Mouse (Mus musculus) hindbrain, embryonic 16.5 days (tissue): ENCODE data around the gene Clasp2. TPM values are rescaled to one million over a fixed set of nuclear protein-coding genes. Genes with fewer than 3 reads are reported as not detected.
A peak's percentile ranks its signal among the peaks of the same experiment; 100 is the strongest.
"Not testable (repeated sequence)": the region's sequence is repeated elsewhere in the genome, so short reads cannot be mapped to it uniquely, and the experiment has no call there.

ENCODE experiments used
- ATAC-seq: fragments of 200-750 bp; cut with Nextera tagmentation; 2 replicates; pipeline ENCODE4 v1.8.0; 2017; ENCODE audit warnings: moderate TSS enrichment, moderate library complexity
- H3K27ac ChIP-seq: fragments of 300-500 bp; sonication (generic); 2 replicates; pipeline ENCODE4 v1.5.1; 2014; ENCODE audit warnings: low read depth, mild to moderate bottlenecking, control low read depth, low read length, moderate library complexity
- H3K27me3 ChIP-seq: fragments of 300-500 bp; sonication (generic); replicated peaks from 2 replicates; pipeline ENCODE4 v1.6.1; 2014; ENCODE audit warnings: low read length; ENCODE audit not compliant: control insufficient read depth, insufficient read depth
- H3K36me3 ChIP-seq: fragments of 300-500 bp; sonication (generic); 2 replicates; pipeline ENCODE4 v1.6.1; 2014; ENCODE audit warnings: mild to moderate bottlenecking, low read length, moderate library complexity, mixed read lengths; ENCODE audit not compliant: control insufficient read depth, insufficient read depth
- H3K4me1 ChIP-seq: fragments of 300-500 bp; sonication (generic); 2 replicates; pipeline ENCODE4 v1.6.1; 2014; ENCODE audit warnings: low read depth, low read length; ENCODE audit not compliant: control insufficient read depth, insufficient read depth
- H3K4me2 ChIP-seq: fragments of 300-500 bp; sonication (generic); 2 replicates; pipeline ENCODE4 v1.6.1; 2014; ENCODE audit warnings: mild to moderate bottlenecking, low read length, control low read depth, moderate library complexity
- H3K4me3 ChIP-seq: fragments of 300-500 bp; sonication (generic); 2 replicates; pipeline ENCODE4 v1.5.1; 2014; ENCODE audit warnings: mild to moderate bottlenecking, low read length, control low read depth, moderate library complexity
- H3K9ac ChIP-seq: fragments of 300-500 bp; sonication (generic); 2 replicates; pipeline ENCODE4 v1.6.1; 2014; ENCODE audit warnings: low read depth, mild to moderate bottlenecking, control low read depth, low read length, moderate library complexity
- H3K9me3 ChIP-seq: fragments of 300-500 bp; sonication (generic); 2 replicates; pipeline ENCODE4 v1.6.1; 2014; ENCODE audit warnings: mild to moderate bottlenecking, low read length, moderate library complexity; ENCODE audit not compliant: control insufficient read depth
- WGBS: fragments of 180-500 bp; shearing (Covaris S2); extraction: QIAGEN DNeasy Blood & Tissue Kit; methylation state at CpG from one replicate; pipeline ENCODE4 v1.1.7; 2014; 5-methylcytosine and 5-hydroxymethylcytosine counted together
- polyA plus RNA-seq: library from polyadenylated mRNA; unstranded; fragments of >200 nt; fragmentation: Nextera tagmentation; extraction: Ambion mirVana; gene quantifications from 2 replicates; pipeline ENCODE4 v1.2.1, GENCODE M21; 2015

Gene Clasp2
- polyA plus RNA-seq, 1 experiment from 2014 or later = 115 TPM

DNA sequence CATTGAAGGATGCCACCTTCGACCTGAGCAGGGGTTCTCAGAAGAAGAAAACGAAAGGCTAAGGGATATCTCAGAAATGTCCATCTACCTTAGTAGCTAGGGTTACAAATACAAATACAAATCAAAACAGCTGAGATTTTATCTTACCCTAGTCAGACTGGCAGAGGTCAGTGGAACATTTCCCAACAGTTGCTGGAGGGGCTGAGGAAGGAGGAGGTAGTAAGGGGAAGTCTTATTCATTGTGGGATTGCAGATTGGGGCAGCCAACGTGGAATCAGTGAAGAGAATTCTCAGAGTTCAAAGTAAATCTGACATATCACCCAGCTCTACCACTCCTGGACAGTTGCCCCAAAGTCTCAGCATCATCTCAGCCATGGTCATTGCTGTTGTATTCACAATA, 39.6 kb downstream of the Clasp2 start:
- ATAC-seq = no peak
- whole genome bisulfite sequencing = 85% methylated on average over 3 of the region's 3 CpGs
- no peak overlapping the region for H3K9ac ChIP-seq
- H3K4me2 ChIP-seq = no peak overlapping the region
- no peak overlapping the region for H3K4me3 ChIP-seq
- no peaks in the 10 kb centered on the region for H3K36me3 ChIP-seq
- H3K4me1 ChIP-seq = no peaks in the 10 kb centered on the region
- H3K27ac ChIP-seq = no peak overlapping the region
- no peaks in the 10 kb centered on the region for H3K9me3 ChIP-seq
- H3K27me3 ChIP-seq = no peaks in the 10 kb centered on the region

DNA sequence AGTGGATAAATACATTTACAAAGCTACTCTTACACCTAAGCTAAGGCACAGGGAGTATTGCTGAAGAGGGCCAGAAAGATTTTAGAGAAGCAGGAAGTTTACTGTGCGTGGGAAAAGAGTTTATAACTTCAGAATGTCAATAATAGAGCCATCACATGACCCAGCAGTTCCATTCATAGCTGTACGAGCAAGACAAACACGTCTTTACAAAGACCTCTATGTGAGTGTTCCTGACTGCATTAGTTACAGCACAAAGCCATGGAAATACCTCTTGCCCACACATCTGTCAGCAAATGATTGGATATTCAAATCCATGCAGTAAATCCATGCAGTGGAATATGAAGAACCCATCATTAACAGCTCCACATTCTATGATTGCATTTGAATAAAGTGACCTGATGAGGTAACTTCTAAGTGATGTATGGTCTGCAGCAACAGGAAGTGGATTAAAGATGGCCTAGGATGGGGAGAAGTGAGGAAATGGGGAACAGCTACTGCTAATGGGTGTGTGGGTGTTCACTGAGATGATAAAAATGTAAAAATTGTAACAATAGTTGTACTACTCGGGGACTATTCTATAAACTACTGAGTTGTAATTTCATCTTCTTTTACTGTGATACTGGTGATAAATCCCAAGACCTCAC, 41.2 kb downstream of the Clasp2 start:
- WGBS = 42% methylated on average over 4 of the region's 4 CpGs
- no peak overlapping the region for H3K4me3 ChIP-seq
- no peak overlapping the region for H3K27ac ChIP-seq
- no peaks in the 10 kb centered on the region for H3K9me3 ChIP-seq
- H3K27me3 ChIP-seq = no peaks in the 10 kb centered on the region
- ATAC-seq = no peak
- no peaks in the 10 kb centered on the region for H3K36me3 ChIP-seq
- H3K4me2 ChIP-seq = no peak overlapping the region
- no peaks in the 10 kb centered on the region for H3K4me1 ChIP-seq
- no peak overlapping the region for H3K9ac ChIP-seq

DNA sequence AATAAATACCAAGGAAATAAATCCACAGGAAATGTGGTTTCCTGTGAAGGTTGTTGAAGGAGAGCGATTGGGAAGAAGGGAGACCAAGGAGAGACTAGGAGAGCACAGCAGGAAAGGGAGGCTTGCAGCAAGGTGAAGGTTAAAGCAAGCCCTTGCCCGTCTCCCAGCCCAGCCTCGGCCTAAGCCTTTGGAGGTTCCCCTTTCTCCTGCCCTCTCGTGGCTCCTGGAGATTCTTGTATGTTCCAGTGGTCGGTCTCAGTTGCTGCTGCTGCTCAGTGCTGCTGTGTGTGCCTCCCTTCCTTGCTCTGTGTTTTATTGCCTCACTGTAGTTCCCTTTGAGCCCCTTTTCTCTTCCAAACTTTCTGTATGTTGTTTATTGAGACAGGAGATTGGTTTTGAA, 42.4 kb downstream of the Clasp2 start:
- no peaks in the 10 kb centered on the region for H3K27me3 ChIP-seq
- 69% methylated on average over 5 of the region's 5 CpGs for WGBS
- no peak overlapping the region for H3K27ac ChIP-seq
- H3K4me1 ChIP-seq = no peaks in the 10 kb centered on the region
- no peaks in the 10 kb centered on the region for H3K36me3 ChIP-seq
- H3K9me3 ChIP-seq = no peaks in the 10 kb centered on the region
- ATAC-seq = no peak
- no peak overlapping the region for H3K9ac ChIP-seq
- H3K4me2 ChIP-seq = no peak overlapping the region
- no peak overlapping the region for H3K4me3 ChIP-seq

DNA sequence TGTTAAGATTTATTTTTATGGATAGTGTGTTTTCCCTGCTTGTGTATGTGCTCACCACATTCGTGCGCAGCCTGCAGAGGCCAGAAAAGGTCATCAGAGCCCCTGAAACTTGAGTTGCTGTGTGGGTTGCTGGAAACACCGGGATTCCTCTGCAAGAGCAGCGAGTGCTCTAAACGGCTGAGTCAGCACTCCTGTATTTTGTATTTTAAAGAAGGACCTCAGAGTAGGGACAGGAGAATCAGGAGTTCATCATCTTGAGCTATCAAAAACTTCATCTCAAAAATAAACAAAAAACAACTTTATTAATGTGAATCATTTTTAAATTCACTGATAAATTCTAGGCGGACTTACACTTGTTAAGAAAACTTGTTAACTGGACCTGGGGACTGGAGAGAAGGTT, 48.0 kb downstream of the Clasp2 start:
- not testable (repeated sequence) for H3K9me3 ChIP-seq, H3K9ac ChIP-seq, H3K27ac ChIP-seq, H3K36me3 ChIP-seq, ATAC-seq, H3K27me3 ChIP-seq, H3K4me3 ChIP-seq, H3K4me2 ChIP-seq
- WGBS = 58% methylated on average over 4 of the region's 6 CpGs
- peaks cover 11% of the 10 kb centered on the region for H3K4me1 ChIP-seq

DNA sequence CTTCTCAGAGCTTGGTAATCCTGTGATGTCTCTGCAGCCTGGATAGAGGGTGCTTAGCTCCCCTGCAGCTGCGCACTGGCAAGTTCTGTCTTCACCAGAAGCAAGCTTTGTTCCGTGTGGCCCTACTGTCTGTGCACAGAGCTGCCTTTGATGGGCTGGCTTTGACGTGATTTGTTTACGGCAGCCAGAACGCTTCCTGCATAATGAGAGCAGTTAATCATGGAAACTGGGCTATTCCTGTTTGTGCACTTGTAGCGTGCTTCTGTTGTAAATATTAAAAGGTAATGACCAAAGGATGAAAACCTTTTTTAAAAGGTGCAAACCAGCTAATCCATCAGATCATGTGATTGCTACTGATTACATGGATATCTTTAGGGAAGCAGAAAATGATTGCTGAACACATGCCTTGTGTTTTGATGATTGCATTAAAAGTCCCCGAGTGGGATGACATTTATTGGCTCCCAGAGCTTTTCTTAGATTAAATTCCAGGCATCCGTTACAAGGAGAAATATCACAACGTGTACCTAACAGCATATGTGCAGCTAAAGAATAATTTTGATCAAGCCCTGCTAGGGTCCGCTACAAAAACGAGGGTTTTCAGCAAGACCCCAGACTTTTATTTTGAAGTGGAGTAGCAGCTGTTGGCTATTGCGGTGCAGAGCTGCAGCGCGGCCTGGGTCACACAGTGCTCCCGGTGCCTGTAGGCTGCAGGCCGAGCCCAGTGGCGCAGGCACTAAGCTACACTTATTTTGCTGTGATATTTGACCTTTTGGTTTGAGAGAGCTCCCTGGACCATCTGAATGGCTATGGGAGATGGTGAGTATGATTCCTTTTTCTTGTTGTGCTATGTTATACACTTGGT, 51.6 kb downstream of the Clasp2 start:
- Histone ChIP-seq H3K27me3 (no peaks in the 10 kb centered on the region), H3K36me3 (no peaks in the 10 kb centered on the region), H3K27ac (peak overlapping the region; percentile 87), H3K9me3 (no peaks in the 10 kb centered on the region), H3K4me1 (peaks cover 11% of the 10 kb centered on the region), H3K4me3 (peak overlapping the region; percentile 59), H3K4me2 (peak overlapping the region; percentile 72), H3K9ac (peak overlapping the region; percentile 74)
- ATAC-seq = peak; percentile 97
- WGBS = under 1% methylated on average over 17 of the region's 17 CpGs

DNA sequence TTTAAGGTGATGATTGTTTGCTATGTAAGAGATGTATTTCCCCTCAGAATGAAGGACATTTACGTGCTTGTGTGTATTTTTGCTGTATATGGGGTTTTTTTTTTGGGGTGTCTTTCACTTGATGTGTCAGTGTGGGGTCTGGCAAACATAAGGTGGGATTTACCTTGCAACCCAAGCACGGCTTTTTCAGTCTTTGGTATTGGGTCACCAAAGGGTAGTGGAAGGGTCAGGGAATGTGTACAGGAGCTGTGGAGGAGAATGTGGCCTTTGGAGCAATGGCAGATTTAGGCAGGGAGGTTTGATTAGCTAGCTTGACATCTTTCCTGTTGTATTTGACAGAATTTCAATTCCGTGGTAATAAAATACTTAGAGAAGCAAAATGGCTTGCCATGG, 52.2 kb downstream of the Clasp2 start:
- Histone ChIP-seq H3K36me3 (no peaks in the 10 kb centered on the region), H3K9me3 (no peaks in the 10 kb centered on the region), H3K27ac (peak overlapping the region; percentile 87), H3K4me3 (peak overlapping the region; percentile 59), H3K9ac (peak overlapping the region; percentile 74), H3K4me2 (peak overlapping the region; percentile 72), H3K27me3 (no peaks in the 10 kb centered on the region), H3K4me1 (peaks cover 11% of the 10 kb centered on the region)
- 13% methylated on average over 3 of the region's 3 CpGs for WGBS
- peak; percentile 16; the same call in 1 of the 2 replicates for ATAC-seq

DNA sequence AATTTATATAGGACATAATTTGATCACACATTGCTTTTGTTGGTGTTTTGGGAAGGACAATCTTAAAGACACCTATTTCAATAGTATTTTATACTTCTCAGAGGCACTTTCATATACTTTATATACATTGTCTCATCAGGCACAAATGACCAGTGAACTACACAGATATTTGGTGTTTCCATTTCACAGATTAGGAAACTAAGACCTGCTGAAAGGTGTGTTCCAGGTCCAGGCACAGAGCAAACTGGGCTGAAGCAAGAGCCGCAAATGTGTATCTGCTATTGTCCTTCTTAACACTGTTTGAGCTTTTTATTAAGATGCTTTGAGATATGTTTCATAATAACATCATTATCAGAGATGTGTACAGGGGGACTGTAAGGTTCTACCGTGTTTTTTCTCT, 52.7 kb downstream of the Clasp2 start:
- H3K9ac ChIP-seq = peak overlapping the region; percentile 53
- H3K9me3 ChIP-seq = no peaks in the 10 kb centered on the region
- 55% methylated on average over 2 of the region's 2 CpGs for WGBS
- no peaks in the 10 kb centered on the region for H3K27me3 ChIP-seq
- no peak for ATAC-seq
- H3K36me3 ChIP-seq = no peaks in the 10 kb centered on the region
- H3K27ac ChIP-seq = no peak overlapping the region
- peaks cover 11% of the 10 kb centered on the region for H3K4me1 ChIP-seq
- peak overlapping the region; percentile 59 for H3K4me3 ChIP-seq
- peak overlapping the region; percentile 72 for H3K4me2 ChIP-seq

DNA sequence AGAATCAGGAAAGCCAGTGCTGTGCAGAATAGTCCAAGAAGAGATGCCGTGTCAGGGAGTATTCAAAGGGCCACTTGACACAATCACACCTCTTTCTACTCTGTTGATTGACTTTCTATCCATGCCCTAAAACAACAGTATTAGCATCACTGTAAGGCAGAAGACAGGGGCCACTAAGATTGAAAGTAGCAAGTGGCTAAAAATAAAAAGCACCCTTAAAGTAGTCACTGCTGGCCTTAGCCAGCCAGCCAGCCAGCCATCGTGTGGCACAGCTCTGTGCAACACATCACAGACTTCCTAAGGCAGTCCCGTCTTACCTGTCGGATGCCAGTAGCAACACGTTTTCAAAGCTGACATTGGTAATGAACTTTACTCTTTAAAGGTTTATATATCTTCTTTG, 55.9 kb downstream of the Clasp2 start:
- Histone ChIP-seq H3K36me3 (no peaks in the 10 kb centered on the region), H3K4me1 (peaks cover 4% of the 10 kb centered on the region), H3K27me3 (no peaks in the 10 kb centered on the region), H3K9me3 (no peaks in the 10 kb centered on the region), H3K9ac (no peak overlapping the region), H3K27ac (no peak overlapping the region), H3K4me3 (no peak overlapping the region), H3K4me2 (no peak overlapping the region)
- WGBS = 79% methylated on average over 5 of the region's 5 CpGs
- no peak for ATAC-seq

DNA sequence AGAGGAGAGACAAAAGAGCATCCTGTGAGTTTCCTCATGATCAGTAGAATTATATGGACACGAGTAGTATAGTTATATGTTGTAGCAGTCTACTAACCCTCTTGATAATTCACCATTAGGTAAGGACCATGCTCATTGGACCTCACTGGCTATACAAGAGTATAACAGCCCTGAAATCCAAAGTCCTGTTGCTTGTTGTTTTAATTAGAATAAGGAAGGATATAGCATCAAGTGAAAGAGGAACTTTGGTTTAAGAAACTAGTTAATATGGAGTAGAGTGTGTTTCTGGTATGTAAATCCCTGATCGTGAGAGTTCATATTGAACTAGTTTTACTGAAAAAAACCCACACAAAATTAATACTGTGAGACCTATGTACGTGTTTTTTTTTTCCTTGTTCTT, 59.4 kb downstream of the Clasp2 start:
- Histone ChIP-seq H3K9ac (no peak overlapping the region), H3K27ac (no peak overlapping the region), H3K4me3 (no peak overlapping the region), H3K4me2 (no peak overlapping the region), H3K9me3 (no peaks in the 10 kb centered on the region), H3K27me3 (no peaks in the 10 kb centered on the region), H3K36me3 (no peaks in the 10 kb centered on the region), H3K4me1 (no peaks in the 10 kb centered on the region; the same call in 1 of the 2 replicates)
- ATAC-seq = no peak
- 92% methylated on average over 3 of the region's 3 CpGs for WGBS
